Mouse (Mus musculus) midbrain, embryonic 16.5 days (tissue): ENCODE data around the gene Ubr4. TPM values are rescaled to one million over a fixed set of nuclear protein-coding genes. Genes with fewer than 3 reads are reported as not detected.

ENCODE experiments used
- ATAC-seq: fragments of 200-750 bp; cut with Nextera tagmentation; 2 replicates; pipeline ENCODE4 v1.8.0; 2017; ENCODE audit warnings: moderate TSS enrichment
- H3K27ac ChIP-seq: fragments of 300-500 bp; sonication (generic); 2 replicates; pipeline ENCODE4 v1.5.1; 2014; ENCODE audit warnings: mild to moderate bottlenecking, low read length, mixed read lengths
- H3K27me3 ChIP-seq: fragments of 300-500 bp; sonication (generic); 2 replicates; pipeline ENCODE4 v1.6.1; 2014; ENCODE audit warnings: low read depth, low read length, mixed read lengths; ENCODE audit not compliant: control insufficient read depth, insufficient read depth
- H3K36me3 ChIP-seq: fragments of 300-500 bp; sonication (generic); 2 replicates; pipeline ENCODE4 v1.6.1; 2014; ENCODE audit warnings: mild to moderate bottlenecking, low read length, moderate library complexity, mixed read lengths; ENCODE audit not compliant: control insufficient read depth, insufficient read depth
- H3K4me1 ChIP-seq: fragments of 300-500 bp; sonication (generic); 2 replicates; pipeline ENCODE4 v1.6.1; 2014; ENCODE audit warnings: mild to moderate bottlenecking, low read length, mixed read lengths; ENCODE audit not compliant: control insufficient read depth, insufficient read depth
- H3K4me2 ChIP-seq: fragments of 300-500 bp; sonication (generic); 2 replicates; pipeline ENCODE4 v1.6.1; 2014; ENCODE audit warnings: mild to moderate bottlenecking, low read length, mixed read lengths
- H3K4me3 ChIP-seq: fragments of 300-500 bp; sonication (generic); 2 replicates; pipeline ENCODE4 v1.5.1; 2014; ENCODE audit warnings: low read depth, mild to moderate bottlenecking, low read length, moderate library complexity, mixed read lengths
- H3K9ac ChIP-seq: fragments of 300-500 bp; sonication (generic); 2 replicates; pipeline ENCODE4 v1.6.1; 2014; ENCODE audit warnings: low read depth, low read length, mixed read lengths
- H3K9me3 ChIP-seq: fragments of 300-500 bp; sonication (generic); replicated peaks from 2 replicates; pipeline ENCODE4 v1.6.1; 2014; ENCODE audit warnings: mild to moderate bottlenecking, low read length, mixed read lengths; ENCODE audit not compliant: control insufficient read depth, poor library complexity, severe bottlenecking
- WGBS: fragments of 180-500 bp; shearing (Covaris S2); extraction: QIAGEN DNeasy Blood & Tissue Kit; methylation state at CpG from one replicate; pipeline ENCODE4 v1.1.7; 2014; 5-methylcytosine and 5-hydroxymethylcytosine counted together
- polyA plus RNA-seq: library from polyadenylated mRNA; unstranded; fragments of >200 nt; fragmentation: Nextera tagmentation; extraction: Ambion mirVana; gene quantifications from 2 replicates; pipeline ENCODE4 v1.2.1, GENCODE M21; 2015

The Ubr4 gene
- polyA plus RNA-seq, 1 experiment from 2014 or later = 78.6 TPM

GRCm38 (mm10) chr4:139432966-139433765 is 80.8 kb downstream of the Ubr4 start:
- no peak for ATAC-seq
- Histone ChIP-seq H3K4me3 (no peak overlapping the region), H3K4me1 (no peaks in the 10 kb centered on the region), H3K4me2 (no peak overlapping the region), H3K27ac (no peak overlapping the region), H3K36me3 (peaks cover 63% of the 10 kb centered on the region), H3K9ac (no peak overlapping the region), H3K9me3 (no peaks in the 10 kb centered on the region), H3K27me3 (no peaks in the 10 kb centered on the region)
- WGBS = 84% methylated on average over 15 of the region's 15 CpGs

DNA sequence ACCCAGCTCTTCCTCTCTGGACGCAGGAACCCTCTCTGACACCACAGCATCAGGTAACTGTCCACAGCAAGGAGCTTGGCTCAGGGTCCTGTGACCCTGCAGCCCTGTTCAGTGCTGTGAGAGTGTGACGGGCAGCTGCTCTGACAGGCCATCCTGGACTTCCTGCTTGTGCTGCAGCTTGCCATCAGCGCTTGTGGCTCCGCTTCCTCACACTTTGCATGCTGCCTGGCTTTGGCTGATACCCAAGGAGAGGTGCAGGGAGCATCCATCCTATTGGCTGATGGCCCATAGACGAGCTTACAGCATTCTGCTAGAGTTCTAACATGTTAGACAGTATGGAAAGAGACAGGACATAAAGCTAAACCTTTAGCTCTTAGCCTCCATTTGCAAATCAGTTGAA is 88.8 kb downstream of the Ubr4 start:
- Histone ChIP-seq H3K27me3 (no peaks in the 10 kb centered on the region), H3K4me2 (no peak overlapping the region), H3K9ac (no peak overlapping the region), H3K27ac (no peak overlapping the region), H3K4me3 (no peak overlapping the region), H3K9me3 (no peaks in the 10 kb centered on the region), H3K4me1 (no peaks in the 10 kb centered on the region), H3K36me3 (peaks cover 69% of the 10 kb centered on the region)
- no peak for ATAC-seq
- 93% methylated on average over 5 of the region's 5 CpGs for WGBS

GRCm38 (mm10) chr4:139441806-139442205 is 89.4 kb downstream of the Ubr4 start:
- ATAC-seq = no peak
- WGBS = 94% methylated on average over 4 of the region's 4 CpGs
- no peak overlapping the region for H3K4me2 ChIP-seq
- H3K27me3 ChIP-seq = no peaks in the 10 kb centered on the region
- H3K27ac ChIP-seq = no peak overlapping the region
- H3K9me3 ChIP-seq = no peaks in the 10 kb centered on the region
- no peak overlapping the region for H3K9ac ChIP-seq
- no peaks in the 10 kb centered on the region for H3K4me1 ChIP-seq
- H3K4me3 ChIP-seq = no peak overlapping the region
- H3K36me3 ChIP-seq = peaks cover 68% of the 10 kb centered on the region

DNA sequence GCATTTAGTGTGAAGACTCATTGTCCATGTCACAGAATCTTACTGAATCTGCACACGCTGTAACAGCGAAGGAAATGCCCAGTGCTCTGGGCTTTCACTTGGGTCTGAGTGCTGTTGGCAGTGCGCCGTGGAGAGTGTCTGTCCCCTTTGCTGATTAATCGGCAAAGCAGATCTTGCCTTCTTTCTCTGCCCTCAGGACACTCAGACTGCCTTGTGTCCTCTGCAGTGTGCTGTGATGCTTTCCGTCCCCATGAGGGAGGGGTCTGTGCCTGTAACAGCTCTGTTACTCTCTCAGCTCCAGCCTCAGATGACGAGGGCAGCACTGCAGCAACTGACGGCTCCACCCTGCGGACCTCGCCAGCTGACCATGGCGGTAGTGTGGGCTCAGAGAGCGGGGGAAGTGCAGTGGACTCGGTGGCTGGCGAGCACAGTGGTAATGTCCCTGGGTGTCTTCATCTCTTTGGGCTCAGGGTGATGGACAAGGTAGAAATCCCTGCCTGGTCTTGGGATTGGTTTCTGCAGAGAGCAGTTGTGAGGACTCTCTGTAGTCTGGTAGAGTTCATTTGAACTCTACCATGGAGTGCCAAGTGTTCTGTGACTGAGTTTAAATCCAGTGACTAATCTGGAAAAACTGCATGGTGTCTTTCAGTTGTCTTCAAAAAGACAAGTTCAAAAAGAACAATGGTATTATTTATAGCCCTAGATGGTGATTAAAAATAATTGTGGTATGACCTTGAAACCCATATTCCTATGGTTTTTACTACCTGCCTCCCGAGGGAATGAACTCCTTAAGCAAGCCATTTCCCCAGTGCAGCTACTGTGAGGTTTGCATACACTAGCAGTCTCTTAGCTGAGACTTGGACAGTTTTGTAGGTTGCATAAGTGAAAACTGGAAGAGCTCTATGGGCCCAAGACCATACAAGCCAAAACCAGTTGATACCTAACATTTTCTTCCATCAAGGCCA is 90.3 kb downstream of the Ubr4 start:
- no peaks in the 10 kb centered on the region for H3K4me1 ChIP-seq
- H3K4me2 ChIP-seq = no peak overlapping the region
- no peaks in the 10 kb centered on the region for H3K27me3 ChIP-seq
- H3K4me3 ChIP-seq = no peak overlapping the region
- H3K27ac ChIP-seq = no peak overlapping the region
- ATAC-seq = no peak
- no peaks in the 10 kb centered on the region for H3K9me3 ChIP-seq
- WGBS = 89% methylated on average over 15 of the region's 15 CpGs
- peaks cover 68% of the 10 kb centered on the region for H3K36me3 ChIP-seq
- no peak overlapping the region for H3K9ac ChIP-seq

GRCm38 (mm10) chr4:139444315-139444714 is 91.9 kb downstream of the Ubr4 start:
- 93% methylated on average over 10 of the region's 10 CpGs for WGBS
- Histone ChIP-seq H3K27ac (no peak overlapping the region), H3K9ac (no peak overlapping the region), H3K9me3 (no peaks in the 10 kb centered on the region), H3K4me1 (no peaks in the 10 kb centered on the region), H3K4me3 (no peak overlapping the region), H3K27me3 (no peaks in the 10 kb centered on the region), H3K4me2 (no peak overlapping the region), H3K36me3 (peaks cover 69% of the 10 kb centered on the region)
- ATAC-seq = no peak

GRCm38 (mm10) chr4:139446176-139446575 is 93.8 kb downstream of the Ubr4 start:
- no peak overlapping the region for H3K4me3 ChIP-seq
- H3K4me2 ChIP-seq = no peak overlapping the region
- H3K9ac ChIP-seq = no peak overlapping the region
- ATAC-seq = no peak
- H3K36me3 ChIP-seq = peaks cover 66% of the 10 kb centered on the region
- no peaks in the 10 kb centered on the region for H3K4me1 ChIP-seq
- 78% methylated on average over 2 of the region's 2 CpGs for WGBS
- no peak overlapping the region for H3K27ac ChIP-seq
- H3K27me3 ChIP-seq = no peaks in the 10 kb centered on the region
- H3K9me3 ChIP-seq = no peaks in the 10 kb centered on the region

- Histone ChIP-seq H3K27ac (no peak overlapping the region), H3K9ac (no peak overlapping the region), H3K4me3 (no peak overlapping the region), H3K9me3 (no peaks in the 10 kb centered on the region), H3K27me3 (no peaks in the 10 kb centered on the region), H3K36me3 (peaks cover 72% of the 10 kb centered on the region), H3K4me2 (no peak overlapping the region), H3K4me1 (no peaks in the 10 kb centered on the region)
- no peak for ATAC-seq
- WGBS = 93% methylated on average over 11 of the region's 11 CpGs
Measured at GRCm38 (mm10) chr4:139446731-139447675, 94.6 kb downstream of the Ubr4 start.

DNA sequence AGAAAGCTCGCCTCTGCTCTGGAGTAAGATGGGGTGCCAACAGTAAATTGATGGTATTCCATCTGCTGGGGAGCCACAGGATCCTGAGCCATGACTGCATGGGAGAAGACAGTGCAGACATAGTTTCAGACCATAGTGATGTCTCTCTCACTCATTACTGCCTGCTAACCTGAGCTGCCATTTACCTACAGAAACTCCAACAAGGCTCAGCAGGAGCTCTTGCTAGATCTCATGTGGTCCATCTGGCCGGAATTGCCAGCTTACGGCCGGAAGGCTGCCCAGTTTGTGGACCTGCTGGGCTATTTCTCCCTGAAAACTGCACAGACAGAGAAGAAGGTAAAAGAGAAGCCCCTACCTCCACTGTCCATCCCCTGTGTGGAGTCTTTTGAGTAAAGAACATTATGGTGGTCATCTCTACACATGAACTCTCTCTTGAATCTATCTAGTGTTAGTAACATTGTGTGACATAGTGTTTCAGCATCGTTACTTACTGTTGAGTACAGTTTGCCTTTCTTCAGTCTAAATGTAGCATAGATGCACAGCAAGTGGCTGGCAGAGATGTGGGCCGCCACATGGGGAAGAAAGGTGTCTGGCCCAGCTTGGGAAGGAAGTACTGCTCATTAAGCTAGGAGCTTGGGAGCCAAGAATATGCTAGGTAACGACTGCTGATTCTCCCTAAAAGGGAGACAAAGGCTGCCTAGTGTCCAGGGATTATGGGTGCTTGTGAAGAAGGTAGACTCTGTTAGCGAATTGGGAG is 100.7 kb downstream of the Ubr4 start:
- WGBS = 93% methylated on average over 8 of the region's 8 CpGs
- H3K4me2 ChIP-seq = no peak overlapping the region
- H3K9ac ChIP-seq = no peak overlapping the region
- no peak for ATAC-seq
- peaks cover 72% of the 10 kb centered on the region for H3K36me3 ChIP-seq
- no peak overlapping the region for H3K4me3 ChIP-seq
- H3K4me1 ChIP-seq = no peaks in the 10 kb centered on the region
- H3K27ac ChIP-seq = no peak overlapping the region
- no peaks in the 10 kb centered on the region for H3K9me3 ChIP-seq
- no peaks in the 10 kb centered on the region for H3K27me3 ChIP-seq
